Mouse (Mus musculus): ENCODE data around the gene Olfr688. TPM values are rescaled to one million over a fixed set of nuclear protein-coding genes. Genes with fewer than 3 reads are reported as not detected.

Gene Olfr688
- not detected for total RNA-seq (2023)

GRCm38 (mm10) chr7:105287795-105288194 lies at the start of gene Olfr688:
Olfr688 (plus strand) TSS chr7:105288095.

GRCm38 (mm10) chr7:105310865-105311264 lies 23.0 kb downstream of the Olfr688 start, which contains the start of gene Olfr689:
Olfr689 (plus strand) TSS chr7:105311165.

GRCm38 (mm10) chr7:105334004-105334403 lies 46.1 kb downstream of the Olfr688 start, which contains the start of gene Olfr690:
Olfr690 (minus strand) TSS chr7:105334104.

Other genes starting within 250 kb of the Olfr688 start
- gene Olfr677, start 236.7 kb upstream of the Olfr688 start, total RNA-seq (2023): not detected
- gene Olfr678, start 223.6 kb upstream of the Olfr688 start, total RNA-seq (2023): not detected
- gene Olfr679, start 206.9 kb upstream of the Olfr688 start, total RNA-seq (2023): not detected
- not detected for gene Olfr680-ps1, start 195.3 kb upstream of the Olfr688 start, total RNA-seq (2023)
- not detected for gene Olfr681, start 171.3 kb upstream of the Olfr688 start, total RNA-seq (2023)
- not detected for gene Olfr683, start 141.1 kb upstream of the Olfr688 start, total RNA-seq (2023)
- not detected for gene Olfr684, start 124.4 kb upstream of the Olfr688 start, total RNA-seq (2023)
- not detected for gene Olfr685, start 102.1 kb upstream of the Olfr688 start, total RNA-seq (2023)
- not detected for gene Olfr686, start 80.6 kb upstream of the Olfr688 start, total RNA-seq (2023)
- gene Olfr689, start 23.1 kb downstream of the Olfr688 start, total RNA-seq (2023): not detected
- not detected for gene Olfr690, start 46.0 kb downstream of the Olfr688 start, total RNA-seq (2023)
- gene Olfr691, start 54.2 kb downstream of the Olfr688 start, total RNA-seq (2023): not detected
- not detected for gene Olfr692, start 80.1 kb downstream of the Olfr688 start, total RNA-seq (2023)
- not detected for gene Gm5901, start 86.9 kb downstream of the Olfr688 start, total RNA-seq (2023)
- gene Fam160a2, start 112.0 kb downstream of the Olfr688 start, total RNA-seq (2023): 10 to 100 TPM; 59.4 TPM
- gene Cnga4, start 116.5 kb downstream of the Olfr688 start, total RNA-seq (2023): not detected
- not detected for gene Cckbr, start 137.6 kb downstream of the Olfr688 start, total RNA-seq (2023)
- not detected for gene Cavin3, start 194.2 kb downstream of the Olfr688 start, total RNA-seq (2023)